Mouse (Mus musculus) layer of hippocampus, adult 8-10 months (tissue): Measurements from ENCODE around the gene Actn1. TPM values are rescaled to one million over a fixed set of nuclear protein-coding genes. Genes with fewer than 3 reads are reported as not detected.
A peak's percentile ranks its signal among the peaks of the same experiment; 100 is the strongest.
"Not testable (repeated sequence)": the region's sequence is repeated elsewhere in the genome, so short reads cannot be mapped to it uniquely, and the experiment has no call there.

Experiments
- DNase-seq, 2 experiments: peaks; one replicate each; pipeline ENCODE4 v3.0.0; 2022; ENCODE audit warnings: low spot score in 2 of 2
- total RNA-seq, 4 experiments: library from RNA; stranded (reverse); gene quantifications; 2 replicates each; pipeline ENCODE4 v1.2.4; 2022

Actn1 gene
- total RNA-seq, result 100 to 1,000 TPM in 1 of 4 experiments, 10 to 100 TPM in 3; 79.9 to 104 (median 90.3) TPM

DNA sequence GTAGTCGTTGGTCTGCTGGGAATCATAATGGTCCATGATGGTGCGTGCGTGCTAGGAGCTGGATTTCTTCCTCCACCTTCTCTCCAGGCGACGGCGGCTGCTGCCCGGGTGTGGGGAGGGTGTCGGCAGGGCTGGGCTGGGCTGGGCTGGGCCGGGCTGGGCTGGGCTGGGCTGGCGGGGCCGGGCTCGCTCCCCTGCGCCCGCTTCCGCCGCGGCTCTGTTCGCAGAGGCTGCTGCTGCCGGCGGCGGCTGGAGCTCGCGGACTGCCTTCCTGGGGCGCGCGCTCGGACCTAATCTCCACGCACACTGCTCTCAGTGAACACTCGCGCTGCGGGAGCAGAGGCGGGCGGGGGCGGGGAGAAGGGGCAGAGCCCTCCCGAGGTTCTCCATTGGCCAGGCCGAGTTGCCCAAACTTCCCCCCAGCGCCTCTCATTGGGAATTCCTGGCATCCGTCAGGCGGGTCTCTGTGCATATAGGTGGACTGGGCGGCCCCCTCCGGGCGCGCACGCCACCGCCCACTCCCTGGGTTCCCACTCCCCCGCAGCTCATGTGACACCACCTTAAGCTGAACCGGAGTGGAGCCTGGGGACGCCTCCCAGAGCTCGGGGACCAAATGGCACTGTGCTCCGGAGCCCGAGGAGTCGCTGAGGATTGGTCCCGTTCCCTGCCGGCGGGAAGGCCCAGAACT lies at the start of gene Actn1:
Gene Actn1 (minus strand): TSS at position 316 of the 688 bp plus-strand sequence.
- DNase-seq, result peak; percentile 91 to 92

GRCm38 (mm10) chr12:80307556-80307955 lies 47.4 kb upstream of the Actn1 start:
- no peak for DNase-seq

GRCm38 (mm10) chr12:80304518-80304917 lies 44.3 kb upstream of the Actn1 start:
- DNase-seq, result no peak

GRCm38 (mm10) chr12:80300833-80301456 lies 40.8 kb upstream of the Actn1 start:
- DNase-seq, result no peak

- DNase-seq, result no peak
Observed at GRCm38 (mm10) chr12:80298714-80299113, 38.5 kb upstream of the Actn1 start.

DNA sequence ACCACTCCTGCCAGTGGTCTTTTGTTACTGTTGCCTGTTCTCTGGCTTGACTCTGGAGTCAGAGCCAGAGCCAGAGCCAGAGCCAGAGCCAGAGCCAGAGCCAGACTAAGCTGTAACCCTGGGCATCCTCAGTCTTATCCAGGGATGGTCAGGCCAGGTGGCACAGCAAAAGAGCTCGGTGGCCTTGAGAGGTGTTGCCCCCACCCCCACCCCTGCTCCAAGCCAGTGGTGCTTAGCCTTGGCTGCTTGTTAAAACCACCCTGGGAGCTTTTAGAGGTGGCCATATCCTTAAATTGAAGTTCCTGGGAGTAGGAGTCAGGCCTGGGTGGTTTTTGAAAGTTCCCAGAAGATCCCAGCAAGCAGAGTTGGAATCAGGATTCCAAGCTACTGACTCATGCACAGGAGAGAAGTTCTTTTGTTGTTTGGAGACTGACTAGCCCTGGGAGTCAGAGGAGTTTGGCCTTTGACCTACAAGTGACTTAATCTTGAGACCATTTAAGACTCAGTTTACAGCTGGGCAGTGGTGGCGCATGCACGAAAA lies 31.8 kb upstream of the Actn1 start:
- DNase-seq, result no peak

GRCm38 (mm10) chr12:80290964-80291363 lies 30.8 kb upstream of the Actn1 start:
- peak; percentile 19 to 36 for DNase-seq

DNA sequence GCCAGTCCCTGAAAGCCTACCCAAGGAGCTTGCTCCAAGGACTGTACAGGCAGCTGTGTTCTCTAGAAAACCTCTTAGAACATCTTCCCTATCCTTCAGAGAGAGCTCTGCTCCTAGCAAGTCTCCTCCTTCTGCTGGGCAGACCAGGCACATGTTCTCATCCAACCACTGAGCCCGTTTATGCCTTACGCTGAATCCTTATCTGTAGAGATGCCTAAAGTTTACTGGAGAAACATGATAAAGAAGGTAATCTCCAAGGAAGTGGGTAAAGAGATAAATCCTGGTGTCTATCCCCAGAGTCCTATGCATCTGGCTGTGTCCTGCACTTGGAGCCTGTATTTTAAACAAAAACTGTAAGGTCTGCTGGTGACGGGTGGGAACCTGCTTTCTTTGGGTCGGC lies 30.3 kb upstream of the Actn1 start:
- DNase-seq, result no peak

- no peak for DNase-seq
Observed at GRCm38 (mm10) chr12:80289722-80290121, 29.6 kb upstream of the Actn1 start.

GRCm38 (mm10) chr12:80285890-80286289 lies 25.7 kb upstream of the Actn1 start:
- DNase-seq, result no peak

DNA sequence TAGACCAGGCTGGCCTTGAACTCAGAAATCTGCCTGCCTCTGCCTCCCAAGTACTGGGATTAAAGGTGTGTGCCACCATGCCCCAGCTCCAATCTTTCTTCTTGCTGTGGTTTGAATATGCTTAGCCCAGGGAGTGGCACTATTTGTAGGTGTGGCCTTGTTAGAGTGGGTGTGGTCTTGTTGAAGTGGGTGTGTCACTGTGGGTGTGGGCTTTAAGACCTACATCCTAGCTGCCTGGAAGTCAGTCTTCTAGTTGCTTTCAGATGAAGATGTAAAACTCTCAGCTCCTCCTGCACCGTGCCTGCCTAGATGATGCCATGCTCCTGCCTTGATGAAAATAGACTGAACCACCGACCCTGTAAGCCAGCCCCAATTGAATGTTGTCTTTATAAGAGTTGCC lies 24.1 kb upstream of the Actn1 start:
- not testable (repeated sequence) for DNase-seq

DNA sequence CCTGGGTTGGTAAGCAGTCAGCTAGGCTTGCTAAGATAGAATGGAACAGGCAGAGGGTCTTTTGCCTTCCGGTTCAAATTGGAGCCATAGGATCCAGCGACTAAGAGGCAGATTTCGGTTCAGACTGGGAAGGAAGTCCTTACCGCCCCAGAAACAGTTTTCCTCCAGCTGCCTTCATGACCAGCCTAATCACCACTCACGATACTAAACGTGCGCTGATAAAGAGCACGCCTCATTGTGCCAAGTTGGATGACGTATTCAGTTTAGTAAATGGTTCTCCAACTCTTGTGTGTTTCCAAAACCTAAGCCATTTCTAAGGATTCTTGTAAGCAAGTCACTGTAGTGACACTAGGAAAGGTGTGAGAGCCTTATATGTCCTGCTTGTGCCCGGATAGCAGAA lies 18.7 kb upstream of the Actn1 start:
- no peak for DNase-seq

GRCm38 (mm10) chr12:80277428-80277827 lies 17.3 kb upstream of the Actn1 start:
- DNase-seq, result no peak

DNA sequence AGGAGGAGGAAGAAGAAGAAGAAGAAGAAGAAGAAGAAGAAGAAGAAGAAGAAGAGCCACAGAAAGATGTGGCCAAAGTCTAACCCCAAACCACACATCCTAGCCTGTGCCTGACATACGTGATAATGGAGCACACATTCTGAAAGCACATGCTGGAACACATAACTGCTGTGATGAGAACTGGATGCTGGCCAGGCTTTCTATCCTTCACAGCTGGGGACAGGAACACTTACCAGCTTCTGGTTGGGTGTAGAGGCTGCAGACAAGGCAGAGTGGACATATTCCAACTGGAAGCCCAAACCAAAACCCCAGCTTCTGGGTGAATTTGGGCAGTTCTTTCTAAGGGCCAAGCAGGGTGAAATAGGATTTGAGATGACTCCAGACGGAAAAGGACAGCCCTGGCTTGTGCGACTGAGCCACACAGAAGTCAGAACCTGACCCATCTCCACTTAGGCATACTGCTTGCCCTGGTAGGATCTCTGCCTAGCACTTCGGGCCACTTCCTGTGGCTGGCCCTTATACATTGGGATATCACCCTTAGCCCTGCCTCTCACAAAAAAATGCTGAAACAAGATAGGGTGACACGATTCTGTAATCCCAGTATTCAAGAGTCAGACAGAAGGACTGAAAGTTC lies 15.1 kb upstream of the Actn1 start:
- DNase-seq, result no peak

- peak; percentile 42 to 51 for DNase-seq
Observed at GRCm38 (mm10) chr12:80273020-80273686, 13.0 kb upstream of the Actn1 start.

DNA sequence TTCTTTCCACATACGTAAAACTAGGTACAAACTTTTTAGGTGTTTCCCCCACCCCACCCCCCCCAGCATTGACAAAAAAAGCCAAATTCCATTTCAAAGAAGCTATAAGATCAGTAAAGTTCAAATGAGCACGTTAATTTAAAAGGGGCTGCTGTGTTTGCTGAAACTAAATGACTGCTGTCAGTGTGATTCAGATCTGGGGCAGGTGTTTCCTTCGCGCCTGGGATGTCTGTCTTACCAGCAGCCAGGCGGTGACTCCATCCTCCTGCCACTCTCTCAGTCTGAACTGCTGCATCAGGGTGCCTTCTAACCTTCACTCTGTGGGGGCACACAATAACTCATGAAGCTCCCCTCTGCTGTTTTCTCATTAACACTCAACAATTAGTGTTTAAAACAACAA lies 11.6 kb upstream of the Actn1 start:
- DNase-seq, result no peak

GRCm38 (mm10) chr12:80270924-80271323 lies 10.8 kb upstream of the Actn1 start:
- DNase-seq, result no peak

- DNase-seq, result no peak
Observed at GRCm38 (mm10) chr12:80269303-80269702, 9.1 kb upstream of the Actn1 start.

- no peak for DNase-seq
Observed at GRCm38 (mm10) chr12:80267962-80268361, 7.8 kb upstream of the Actn1 start.

DNA sequence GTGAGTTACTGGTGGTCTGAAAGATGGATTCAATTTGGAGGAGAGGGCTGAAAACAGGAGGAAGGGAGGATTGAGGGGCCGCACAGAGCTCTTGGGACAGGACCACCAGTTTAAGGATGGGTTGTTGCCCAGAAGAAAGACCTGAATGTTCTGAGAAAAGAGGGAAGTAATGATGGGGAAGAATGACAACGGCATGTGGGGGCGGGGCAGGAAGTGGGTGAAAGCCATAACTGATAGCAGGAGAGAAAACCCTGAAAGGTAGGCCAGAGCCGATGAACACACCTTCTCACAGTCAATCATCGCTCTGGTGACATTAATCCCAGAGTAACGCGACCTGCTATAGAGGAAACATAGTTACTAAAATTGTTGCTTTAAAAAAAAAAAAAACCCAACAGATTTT lies 4.2 kb upstream of the Actn1 start:
- DNase-seq, result not testable (repeated sequence)

- DNase-seq, result no peak
Observed at GRCm38 (mm10) chr12:80260744-80261695, 849 bp upstream of the Actn1 start.
